Mouse (Mus musculus) heart, embryonic 11.5 days (tissue): ENCODE measurements around the gene Sgpl1. TPM values are rescaled to one million over a fixed set of nuclear protein-coding genes. Genes with fewer than 3 reads are reported as not detected.

Source experiments
- ATAC-seq: fragments of 200-750 bp; cut with Nextera tagmentation; replicated peaks from 2 replicates; pipeline ENCODE4 v1.8.0; 2017; ENCODE audit warnings: moderate library complexity; ENCODE audit not compliant: insufficient number of reproducible peaks, low FRiP score, low TSS enrichment
- H3K27ac ChIP-seq: fragments of 300-500 bp; sonication (generic); 2 replicates; pipeline ENCODE4 v1.5.1; 2014; ENCODE audit warnings: mild to moderate bottlenecking, low read depth, low read length
- H3K27me3 ChIP-seq: fragments of 300-500 bp; sonication (generic); 2 replicates; pipeline ENCODE4 v1.6.1; 2014; ENCODE audit warnings: mild to moderate bottlenecking, low read length, mixed read lengths; ENCODE audit not compliant: control insufficient read depth, insufficient read depth
- H3K36me3 ChIP-seq: fragments of 300-500 bp; sonication (generic); 2 replicates; pipeline ENCODE4 v1.6.1; 2014; ENCODE audit warnings: mild to moderate bottlenecking, low read length, moderate library complexity, mixed read lengths; ENCODE audit not compliant: control insufficient read depth, insufficient read depth
- H3K4me1 ChIP-seq: fragments of 300-500 bp; sonication (generic); 2 replicates; pipeline ENCODE4 v1.6.1; 2014; ENCODE audit warnings: low read length; ENCODE audit not compliant: control insufficient read depth, insufficient read depth
- H3K4me2 ChIP-seq: fragments of 300-500 bp; sonication (generic); 2 replicates; pipeline ENCODE4 v1.6.1; 2014; ENCODE audit warnings: mild to moderate bottlenecking, moderate library complexity
- H3K4me3 ChIP-seq: fragments of 300-500 bp; sonication (generic); 2 replicates; pipeline ENCODE4 v1.5.1; 2014; ENCODE audit warnings: low read depth, low read length
- H3K9ac ChIP-seq: fragments of 300-500 bp; sonication (generic); 2 replicates; pipeline ENCODE4 v1.6.1; 2014; ENCODE audit warnings: mild to moderate bottlenecking, low read depth, low read length, moderate library complexity
- H3K9me3 ChIP-seq: fragments of 300-500 bp; sonication (generic); replicated peaks from 2 replicates; pipeline ENCODE4 v1.6.1; 2016; ENCODE audit warnings: low read length; ENCODE audit not compliant: control insufficient read depth
- WGBS: fragments of 180-500 bp; shearing (Covaris S2); extraction: QIAGEN DNeasy Blood & Tissue Kit; methylation state at CpG from one replicate; pipeline ENCODE4 v1.1.7; 2014; ENCODE audit not compliant: insufficient replicate concordance; 5-methylcytosine and 5-hydroxymethylcytosine counted together
- polyA plus RNA-seq: library from polyadenylated mRNA; unstranded; fragments of >200 nt; fragmentation: Nextera tagmentation; extraction: Ambion mirVana; gene quantifications from 2 replicates; pipeline ENCODE4 v1.2.1, GENCODE M21; 2014

Gene Sgpl1
- polyA plus RNA-seq, 1 experiment from 2014 or later = 32.6 TPM

GRCm38 (mm10) chr10:61088468-61088867 is 59.0 kb downstream of the Sgpl1 start:
- H3K4me3 ChIP-seq = no peak overlapping the region
- ATAC-seq = no peak
- H3K9ac ChIP-seq = no peak overlapping the region
- peaks cover 9% of the 10 kb centered on the region; the same call in 1 of the 2 replicates for H3K4me1 ChIP-seq
- no peak overlapping the region for H3K27ac ChIP-seq
- 86% methylated on average over 3 of the region's 3 CpGs for WGBS
- no peaks in the 10 kb centered on the region for H3K36me3 ChIP-seq
- H3K9me3 ChIP-seq = no peaks in the 10 kb centered on the region
- H3K4me2 ChIP-seq = no peak overlapping the region
- no peaks in the 10 kb centered on the region for H3K27me3 ChIP-seq

- Histone ChIP-seq H3K9ac (no peak overlapping the region), H3K4me2 (no peak overlapping the region), H3K36me3 (no peaks in the 10 kb centered on the region), H3K4me3 (no peak overlapping the region), H3K27ac (no peak overlapping the region), H3K27me3 (no peaks in the 10 kb centered on the region), H3K4me1 (peaks cover 9% of the 10 kb centered on the region; the same call in 1 of the 2 replicates), H3K9me3 (no peaks in the 10 kb centered on the region)
- 33% methylated on average over 3 of the region's 3 CpGs for WGBS
- ATAC-seq = no peak
These were observed 61.0 kb downstream of the Sgpl1 start for GRCm38 (mm10) chr10:61086502-61086901.

GRCm38 (mm10) chr10:61085364-61085763 is 62.1 kb downstream of the Sgpl1 start:
- 90% methylated on average over 2 of the region's 2 CpGs for WGBS
- H3K36me3 ChIP-seq = no peaks in the 10 kb centered on the region
- H3K27me3 ChIP-seq = no peaks in the 10 kb centered on the region
- no peaks in the 10 kb centered on the region for H3K9me3 ChIP-seq
- peaks cover 9% of the 10 kb centered on the region; the same call in 1 of the 2 replicates for H3K4me1 ChIP-seq
- H3K4me2 ChIP-seq = no peak overlapping the region
- no peak for ATAC-seq
- no peak overlapping the region for H3K27ac ChIP-seq
- H3K4me3 ChIP-seq = no peak overlapping the region
- H3K9ac ChIP-seq = no peak overlapping the region

- H3K27ac ChIP-seq = no peak overlapping the region
- ATAC-seq = no peak
- peak overlapping the region; percentile 50; the same call in 1 of the 2 replicates for H3K4me2 ChIP-seq
These were observed 66.6 kb downstream of the Sgpl1 start for GRCm38 (mm10) chr10:61080931-61081255.

GRCm38 (mm10) chr10:61080227-61080930 is 67.1 kb downstream of the Sgpl1 start:
- peak overlapping the region; percentile 56 for H3K9ac ChIP-seq
- H3K27ac ChIP-seq = no peak overlapping the region
- no peaks in the 10 kb centered on the region for H3K36me3 ChIP-seq
- WGBS = 35% methylated on average over 14 of the region's 14 CpGs
- peak; percentile 77; the same call in 1 of the 2 replicates for ATAC-seq
- H3K4me3 ChIP-seq = no peak overlapping the region
- H3K9me3 ChIP-seq = no peaks in the 10 kb centered on the region
- no peaks in the 10 kb centered on the region; the same call in 1 of the 2 replicates for H3K4me1 ChIP-seq
- H3K4me2 ChIP-seq = peak overlapping the region; percentile 50
- H3K27me3 ChIP-seq = no peaks in the 10 kb centered on the region

More at GRCm38 (mm10) chr10:61080931-61081255, 66.6 kb downstream of the Sgpl1 start:
- no peaks in the 10 kb centered on the region for H3K36me3 ChIP-seq
- no peaks in the 10 kb centered on the region for H3K9me3 ChIP-seq
- WGBS = 65% methylated on average over 11 of the region's 11 CpGs
- no peak overlapping the region for H3K4me3 ChIP-seq
- no peaks in the 10 kb centered on the region; the same call in 1 of the 2 replicates for H3K4me1 ChIP-seq
- no peak overlapping the region for H3K9ac ChIP-seq
- no peaks in the 10 kb centered on the region for H3K27me3 ChIP-seq

GRCm38 (mm10) chr10:61075607-61076006 is 71.9 kb downstream of the Sgpl1 start:
- H3K9ac ChIP-seq = no peak overlapping the region
- no peak overlapping the region for H3K4me3 ChIP-seq
- no peak overlapping the region for H3K4me2 ChIP-seq
- H3K36me3 ChIP-seq = no peaks in the 10 kb centered on the region
- WGBS = 77% methylated on average over 3 of the region's 3 CpGs
- no peak for ATAC-seq
- no peak overlapping the region for H3K27ac ChIP-seq
- H3K27me3 ChIP-seq = no peaks in the 10 kb centered on the region
- H3K4me1 ChIP-seq = peaks cover 2% of the 10 kb centered on the region; the same call in 1 of the 2 replicates
- H3K9me3 ChIP-seq = no peaks in the 10 kb centered on the region

- no peak overlapping the region for H3K27ac ChIP-seq
These were observed 72.9 kb downstream of the Sgpl1 start for GRCm38 (mm10) chr10:61074643-61075042.

GRCm38 (mm10) chr10:61072324-61072723 is 75.2 kb downstream of the Sgpl1 start:
- Histone ChIP-seq H3K9me3 (no peaks in the 10 kb centered on the region), H3K27me3 (no peaks in the 10 kb centered on the region), H3K4me2 (no peak overlapping the region), H3K4me1 (peaks cover 20% of the 10 kb centered on the region), H3K27ac (no peak overlapping the region), H3K4me3 (no peak overlapping the region), H3K36me3 (no peaks in the 10 kb centered on the region), H3K9ac (no peak overlapping the region)
- 11% methylated on average over 16 of the region's 16 CpGs for WGBS
- ATAC-seq = no peak

More at GRCm38 (mm10) chr10:61074643-61075042, 72.9 kb downstream of the Sgpl1 start:
- Histone ChIP-seq H3K36me3 (no peaks in the 10 kb centered on the region), H3K9ac (no peak overlapping the region), H3K4me3 (no peak overlapping the region), H3K9me3 (no peaks in the 10 kb centered on the region), H3K27me3 (no peaks in the 10 kb centered on the region), H3K4me2 (no peak overlapping the region), H3K4me1 (peaks cover 4% of the 10 kb centered on the region; the same call in 1 of the 2 replicates)
- 5% methylated on average over 1 of the region's 1 CpGs for WGBS
- no peak for ATAC-seq

- peak overlapping the region; percentile 70 for H3K27ac ChIP-seq
- H3K4me3 ChIP-seq = peak overlapping the region; percentile 4; the same call in 1 of the 2 replicates
- H3K9ac ChIP-seq = peak overlapping the region; percentile 56
- H3K36me3 ChIP-seq = no peaks in the 10 kb centered on the region
- 6% methylated on average over 13 of the region's 13 CpGs for WGBS
- H3K4me1 ChIP-seq = peaks cover 30% of the 10 kb centered on the region
- no peaks in the 10 kb centered on the region for H3K27me3 ChIP-seq
- peak; percentile 20; the same call in 1 of the 2 replicates for ATAC-seq
- peak overlapping the region; percentile 53 for H3K4me2 ChIP-seq
- H3K9me3 ChIP-seq = no peaks in the 10 kb centered on the region
These were observed 78.3 kb downstream of the Sgpl1 start for GRCm38 (mm10) chr10:61069248-61069647.
